8 mouse cellular contexts compared by ENCODE assay signal in the genomic region with DNA sequence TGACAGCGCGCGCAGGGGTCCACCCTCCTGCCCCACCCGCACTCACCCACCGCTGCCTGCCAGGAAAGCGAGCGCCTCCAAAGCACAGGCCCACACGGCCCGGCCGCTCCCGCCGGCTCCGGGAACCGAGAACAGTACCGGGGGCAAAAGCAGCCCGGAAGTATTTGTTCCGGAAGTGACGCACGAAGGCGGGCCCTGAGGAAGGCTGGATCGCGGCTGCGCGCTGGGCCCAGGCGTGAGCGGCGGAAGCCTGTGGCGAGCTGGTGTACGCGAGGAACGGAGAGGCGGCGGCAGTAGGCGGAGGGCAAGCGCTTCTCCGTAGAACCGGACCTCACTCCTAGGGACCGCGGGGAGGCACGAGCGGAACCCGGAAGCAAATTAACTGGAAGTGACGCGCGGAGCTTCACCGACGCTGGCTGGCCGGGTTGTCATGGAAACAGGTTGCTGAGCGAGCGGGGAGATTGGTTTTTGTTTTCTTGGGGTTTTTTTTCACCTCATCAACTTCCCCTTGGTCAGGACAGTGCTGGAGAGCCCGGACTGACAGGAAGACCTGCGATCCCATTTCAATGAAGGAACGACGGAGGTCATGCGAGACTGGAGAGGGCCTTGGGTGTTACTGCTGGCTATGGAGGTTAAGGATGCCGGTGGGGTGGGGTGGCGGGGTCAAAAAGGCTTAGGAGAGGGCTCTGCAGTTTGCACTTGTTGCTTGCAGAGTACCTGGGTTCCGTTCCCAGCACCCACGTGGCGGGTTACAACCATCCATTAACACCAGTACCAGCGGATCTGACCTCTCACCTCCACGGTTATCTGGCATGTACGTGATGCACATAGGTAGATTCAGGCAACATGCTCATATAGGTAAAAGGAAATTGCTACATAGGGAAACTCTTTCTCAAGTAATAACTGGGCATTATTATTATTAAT. TPM values are rescaled to one million over a fixed set of nuclear protein-coding genes. Genes with fewer than 3 reads are reported as not detected.
DNase-seq lines count a peak whose midpoint lies in the region; ATAC-seq lines count a peak whose summit lies in the region.

Spata2 (minus strand) TSS at position 175 of the 924 bp plus-strand sequence.

- no peaks in the 10 kb centered on the region for H3K27me3 ChIP-seq in heart, embryonic 13.5 days (replicated peaks)
- H3K27me3 ChIP-seq in liver, embryonic 12.5 days (replicated peaks) = no peaks in the 10 kb centered on the region
- H3K27me3 ChIP-seq in stomach, embryonic 15.5 days (replicated peaks) = no peaks in the 10 kb centered on the region

- H3K9ac ChIP-seq in heart, embryonic 13.5 days = peak within 1 kb of the TSS; percentile 98
- H3K9ac ChIP-seq in liver, embryonic 12.5 days = peak within 1 kb of the TSS; percentile 96
- H3K9ac ChIP-seq in stomach, embryonic 15.5 days = peak within 1 kb of the TSS; percentile 92

- H3K4me2 ChIP-seq in heart, embryonic 13.5 days = peak within 1 kb of the TSS; percentile 80
- peak within 1 kb of the TSS; percentile 88 for H3K4me2 ChIP-seq in liver, embryonic 12.5 days
- H3K4me2 ChIP-seq in stomach, embryonic 15.5 days = peak within 1 kb of the TSS; percentile 82

- H3K36me3 ChIP-seq in heart, embryonic 13.5 days = peaks cover 6% of the 10 kb centered on the region
- H3K36me3 ChIP-seq in liver, embryonic 12.5 days = peaks cover 15% of the 10 kb centered on the region
- no peaks in the 10 kb centered on the region for H3K36me3 ChIP-seq in stomach, embryonic 15.5 days

- DNase-seq in CD4-positive helper T cell, adult 2 months (ENCODE audit: low read depth, low spot score) = peak; percentile 96
- DNase-seq in brain, embryonic 18.5 days (ENCODE audit: low read depth, low spot score) = peak; percentile 81
- DNase-seq in kidney, postnatal 10 days = peak; percentile 95
- DNase-seq in natural killer cell, adult 2 months (ENCODE audit: low spot score in 2 of 2) = peak; percentile 93 to 94

- WGBS in heart, embryonic 13.5 days = 2% methylated on average over 63 of the region's 63 CpGs
- 2% methylated on average over 63 of the region's 63 CpGs for WGBS in liver, embryonic 12.5 days (ENCODE audit: insufficient replicate concordance)
- whole genome bisulfite sequencing in stomach, embryonic 15.5 days = 1% methylated on average over 63 of the region's 63 CpGs

- peak within 1 kb of the TSS; percentile 100 for H3K4me3 ChIP-seq in heart, embryonic 13.5 days
- H3K4me3 ChIP-seq in liver, embryonic 12.5 days = peak within 1 kb of the TSS; percentile 99
- peak within 1 kb of the TSS; percentile 99 for H3K4me3 ChIP-seq in stomach, embryonic 15.5 days (replicated peaks)

- H3K4me1 ChIP-seq in heart, embryonic 13.5 days = peaks cover 33% of the 10 kb centered on the region
- peaks cover 28% of the 10 kb centered on the region for H3K4me1 ChIP-seq in liver, embryonic 12.5 days
- peaks cover 10% of the 10 kb centered on the region for H3K4me1 ChIP-seq in stomach, embryonic 15.5 days

- ATAC-seq in erythroid progenitor cell, adult 5-6 weeks (replicated peaks; ENCODE audit: low FRiP score, poor library complexity, severe bottlenecking) = peak; percentile 94
- ATAC-seq in heart, embryonic 13.5 days (ENCODE audit: extremely low read depth, insufficient number of reproducible peaks, low FRiP score, low TSS enrichment) = peak; percentile 78
- peak; percentile 92 for ATAC-seq in liver, embryonic 12.5 days
- peak; percentile 89 for ATAC-seq in stomach, embryonic 15.5 days (ENCODE audit: insufficient read depth, low FRiP score, low read depth)

- no peaks in the 10 kb centered on the region for H3K9me3 ChIP-seq in heart, embryonic 13.5 days
- H3K9me3 ChIP-seq in liver, embryonic 12.5 days (replicated peaks) = no peaks in the 10 kb centered on the region
- no peaks in the 10 kb centered on the region for H3K9me3 ChIP-seq in stomach, embryonic 15.5 days

- H3K27ac ChIP-seq in heart, embryonic 13.5 days (replicated peaks) = peak within 1 kb of the TSS; percentile 93
- peak within 1 kb of the TSS; percentile 95 for H3K27ac ChIP-seq in liver, embryonic 12.5 days
- H3K27ac ChIP-seq in stomach, embryonic 15.5 days = peak within 1 kb of the TSS; percentile 96

RNA-seq across cellular contexts. Expression of gene Spata2, which starts in this region (rescaled TPM):
- 7.5 and 8.6 TPM in 2 replicates for total RNA-seq in erythroid progenitor cell, adult 5-6 weeks (2015; ENCODE audit: low replicate concordance)
- 5.4 and 7.4 TPM in 2 replicates for total RNA-seq in erythroid progenitor cell, adult 5-6 weeks (2017; ENCODE audit: low replicate concordance)
- 13.5 and 14.6 TPM in 2 replicates for polyA plus RNA-seq in heart, embryonic 13.5 days (2015; fragmentation: Nextera tagmentation; extraction: Ambion mirVana)
- 11.0 TPM in 2 replicates for polyA plus RNA-seq in liver, embryonic 12.5 days (2016; fragmentation: Nextera tagmentation; extraction: Ambion mirVana)
- 11.2 and 13.2 TPM in 2 replicates for polyA plus RNA-seq in stomach, embryonic 15.5 days (2015; fragmentation: Nextera tagmentation; extraction: Ambion mirVana)

Comparison
In these comparisons a context has a peak if more than half of its experiments do, and no peak if none do; other contexts are left out.
1. Peak in every context shown above with its lines: DNase-seq, ATAC-seq, H3K4me3 ChIP-seq and H3K27ac ChIP-seq.